Mouse (Mus musculus): ENCODE data around the gene Wipi2. TPM values are rescaled to one million over a fixed set of nuclear protein-coding genes. Genes with fewer than 3 reads are reported as not detected.

The Wipi2 gene
- 59.7 and 60.4 TPM in 2 replicates for polyA plus RNA-seq (2016; fragmentation: Nextera tagmentation; extraction: Ambion mirVana)

- Histone ChIP-seq H3K4me1 (peaks cover 17% of the 10 kb centered on the region), H3K4me3 (replicated peaks) (peak within 1 kb of the TSS; percentile 94), H3K27ac (no peak within 1 kb of the TSS), H3K9me3 (no peaks in the 10 kb centered on the region), H3K36me3 (replicated peaks) (no peaks in the 10 kb centered on the region; the same call in 1 of the 2 replicates), H3K9ac (peak within 1 kb of the TSS; percentile 97), H3K27me3 (peaks cover 9% of the 10 kb centered on the region; the same call in 1 of the 2 replicates), H3K4me2 (peak within 1 kb of the TSS; percentile 91)
- no peak for ATAC-seq (ENCODE audit: low FRiP score)
- 95% methylated on average over 2 of the region's 2 CpGs for WGBS
Observed at GRCm38 (mm10) chr5:142627398-142627797, at the start of gene Wipi2. TSS of gene Wipi2 (plus strand) at chr5:142627698.

- no peaks in the 10 kb centered on the region; the same call in 1 of the 2 replicates for H3K36me3 ChIP-seq (replicated peaks)
- H3K27me3 ChIP-seq, result no peaks in the 10 kb centered on the region
- no peak for ATAC-seq (ENCODE audit: low FRiP score)
- no peak overlapping the region for H3K4me3 ChIP-seq (replicated peaks)
- 90% methylated on average over 10 of the region's 10 CpGs for whole genome bisulfite sequencing
- H3K4me2 ChIP-seq, result no peak overlapping the region
- no peak overlapping the region for H3K27ac ChIP-seq
- no peak overlapping the region for H3K9ac ChIP-seq
- H3K9me3 ChIP-seq, result peaks cover 6% of the 10 kb centered on the region; the same call in 1 of the 2 replicates
- H3K4me1 ChIP-seq, result peaks cover 2% of the 10 kb centered on the region
Observed at GRCm38 (mm10) chr5:142578192-142578591, 49.3 kb upstream of the Wipi2 start.

- H3K27ac ChIP-seq, result no peak overlapping the region
- H3K9ac ChIP-seq, result no peak overlapping the region
- ATAC-seq (ENCODE audit: low FRiP score), result 0 out of 2 replicates have a peak, but pooled peaks have one; percentile 52
- WGBS, result 11% methylated on average over 5 of the region's 5 CpGs
- no peak overlapping the region for H3K4me3 ChIP-seq (replicated peaks)
- H3K9me3 ChIP-seq, result peaks cover 6% of the 10 kb centered on the region; the same call in 1 of the 2 replicates
- no peak overlapping the region for H3K4me2 ChIP-seq
- no peaks in the 10 kb centered on the region; the same call in 1 of the 2 replicates for H3K36me3 ChIP-seq (replicated peaks)
- H3K27me3 ChIP-seq, result no peaks in the 10 kb centered on the region
- H3K4me1 ChIP-seq, result peaks cover 16% of the 10 kb centered on the region
Observed at GRCm38 (mm10) chr5:142581517-142581916, 46.0 kb upstream of the Wipi2 start.

- Histone ChIP-seq H3K9me3 (peaks cover under 1% of the 10 kb centered on the region; the same call in 1 of the 2 replicates), H3K27ac (peak overlapping the region; percentile 85), H3K27me3 (no peaks in the 10 kb centered on the region), H3K4me1 (peaks cover 17% of the 10 kb centered on the region), H3K9ac (no peak overlapping the region), H3K36me3 (replicated peaks) (no peaks in the 10 kb centered on the region; the same call in 1 of the 2 replicates), H3K4me3 (replicated peaks) (no peak overlapping the region), H3K4me2 (peak overlapping the region; percentile 37)
- ATAC-seq (ENCODE audit: low FRiP score), result peak; percentile 93
- 24% methylated on average over 14 of the region's 14 CpGs for WGBS
Observed at GRCm38 (mm10) chr5:142583616-142584126, 43.8 kb upstream of the Wipi2 start.

- peak; percentile 55 for ATAC-seq (ENCODE audit: low FRiP score)
- H3K9ac ChIP-seq, result no peak overlapping the region
- peak overlapping the region; percentile 94 for H3K27ac ChIP-seq
- no peak overlapping the region for H3K4me3 ChIP-seq (replicated peaks)
- no peak overlapping the region for H3K4me2 ChIP-seq
- 47% methylated on average over 6 of the region's 6 CpGs for WGBS
- no peaks in the 10 kb centered on the region for H3K36me3 ChIP-seq (replicated peaks)
- H3K27me3 ChIP-seq, result no peaks in the 10 kb centered on the region
- peaks cover 32% of the 10 kb centered on the region for H3K4me1 ChIP-seq
- no peaks in the 10 kb centered on the region for H3K9me3 ChIP-seq
Observed at GRCm38 (mm10) chr5:142590953-142591616, 36.4 kb upstream of the Wipi2 start.

GRCm38 (mm10) chr5:142595698-142596097, 31.8 kb upstream of the Wipi2 start:
- peaks cover 13% of the 10 kb centered on the region; the same call in 1 of the 2 replicates for H3K4me1 ChIP-seq
- ATAC-seq (ENCODE audit: low FRiP score), result no peak
- 67% methylated on average over 3 of the region's 3 CpGs for WGBS
- H3K4me3 ChIP-seq (replicated peaks), result no peak overlapping the region
- no peaks in the 10 kb centered on the region for H3K27me3 ChIP-seq
- no peak overlapping the region for H3K4me2 ChIP-seq
- H3K9me3 ChIP-seq, result no peaks in the 10 kb centered on the region
- H3K9ac ChIP-seq, result no peak overlapping the region
- no peaks in the 10 kb centered on the region for H3K36me3 ChIP-seq (replicated peaks)
- peak overlapping the region; percentile 19; the same call in 1 of the 2 replicates for H3K27ac ChIP-seq

- 84% methylated on average over 6 of the region's 6 CpGs for WGBS
- H3K4me3 ChIP-seq (replicated peaks), result no peak overlapping the region
- H3K36me3 ChIP-seq (replicated peaks), result no peaks in the 10 kb centered on the region
- no peak for ATAC-seq (ENCODE audit: low FRiP score)
- no peak overlapping the region for H3K4me2 ChIP-seq
- no peaks in the 10 kb centered on the region for H3K9me3 ChIP-seq
- no peak overlapping the region for H3K27ac ChIP-seq
- no peak overlapping the region for H3K9ac ChIP-seq
- H3K4me1 ChIP-seq, result 0 out of 2 replicates have a peak, but pooled peaks cover 7% of the 10 kb centered on the region
- H3K27me3 ChIP-seq, result no peaks in the 10 kb centered on the region
Observed at GRCm38 (mm10) chr5:142596723-142597122, 30.8 kb upstream of the Wipi2 start.

- H3K4me2 ChIP-seq, result no peak overlapping the region
- no peak for ATAC-seq (ENCODE audit: low FRiP score)
- H3K4me3 ChIP-seq (replicated peaks), result no peak overlapping the region
- H3K27ac ChIP-seq, result no peak overlapping the region
- 80% methylated on average over 6 of the region's 6 CpGs for WGBS
- 0 out of 2 replicates have a peak, but pooled peaks cover 3% of the 10 kb centered on the region for H3K4me1 ChIP-seq
- no peaks in the 10 kb centered on the region for H3K36me3 ChIP-seq (replicated peaks)
- H3K9ac ChIP-seq, result no peak overlapping the region
- H3K27me3 ChIP-seq, result no peaks in the 10 kb centered on the region
- H3K9me3 ChIP-seq, result no peaks in the 10 kb centered on the region
Observed at GRCm38 (mm10) chr5:142597648-142598390, 29.7 kb upstream of the Wipi2 start.

- no peak overlapping the region for H3K9ac ChIP-seq
- ATAC-seq (ENCODE audit: low FRiP score), result no peak
- no peak overlapping the region for H3K4me2 ChIP-seq
- H3K27me3 ChIP-seq, result peaks cover 14% of the 10 kb centered on the region; the same call in 1 of the 2 replicates
- H3K27ac ChIP-seq, result no peak overlapping the region
- peaks cover 11% of the 10 kb centered on the region for H3K4me1 ChIP-seq
- 86% methylated on average over 7 of the region's 7 CpGs for WGBS
- H3K9me3 ChIP-seq, result no peaks in the 10 kb centered on the region
- no peaks in the 10 kb centered on the region for H3K36me3 ChIP-seq (replicated peaks)
- H3K4me3 ChIP-seq (replicated peaks), result no peak overlapping the region
Observed at GRCm38 (mm10) chr5:142604379-142604778, 23.1 kb upstream of the Wipi2 start.

GRCm38 (mm10) chr5:142605288-142605687, 22.2 kb upstream of the Wipi2 start:
- no peak overlapping the region for H3K4me2 ChIP-seq
- no peaks in the 10 kb centered on the region for H3K36me3 ChIP-seq (replicated peaks)
- no peak overlapping the region for H3K9ac ChIP-seq
- H3K27ac ChIP-seq, result no peak overlapping the region
- H3K4me1 ChIP-seq, result peaks cover 11% of the 10 kb centered on the region
- H3K27me3 ChIP-seq, result peaks cover 17% of the 10 kb centered on the region; the same call in 1 of the 2 replicates
- ATAC-seq (ENCODE audit: low FRiP score), result no peak
- no peak overlapping the region for H3K4me3 ChIP-seq (replicated peaks)
- no peaks in the 10 kb centered on the region for H3K9me3 ChIP-seq
- WGBS, result 90% methylated on average over 12 of the region's 12 CpGs

- ATAC-seq (ENCODE audit: low FRiP score), result peak; percentile 83
- Histone ChIP-seq H3K27me3 (peaks cover 17% of the 10 kb centered on the region; the same call in 1 of the 2 replicates), H3K27ac (peak within 1 kb of the TSS; percentile 27; the same call in 1 of the 2 replicates), H3K4me3 (replicated peaks) (peak within 1 kb of the TSS; percentile 42), H3K9ac (peak within 1 kb of the TSS; percentile 59), H3K36me3 (replicated peaks) (no peaks in the 10 kb centered on the region), H3K4me1 (peaks cover 11% of the 10 kb centered on the region), H3K9me3 (no peaks in the 10 kb centered on the region), H3K4me2 (peak within 1 kb of the TSS; percentile 76)
- 2% methylated on average over 42 of the region's 42 CpGs for WGBS
Observed at GRCm38 (mm10) chr5:142608259-142608988, 19.1 kb upstream of the Wipi2 start, which contains the start of gene Mmd2. TSS of gene Mmd2 (minus strand) at chr5:142608800.
